In genomic region chr5:88886668-88887555, GRCm38 (mm10) we compare ENCODE assay signal across 8 mouse cellular contexts. TPM values are rescaled to one million over a fixed set of nuclear protein-coding genes. Genes with fewer than 3 reads are reported as not detected.
DNase-seq lines count a peak whose midpoint lies in the region; ATAC-seq and TF ChIP-seq lines count a peak whose summit lies in the region.

Slc4a4 (plus strand) TSS chr5:88886818.

- H3K36me3 ChIP-seq in embryonic facial prominence, embryonic 14.5 days (ENCODE audit: control insufficient read depth, insufficient read depth, low read length), result no peaks in the 10 kb centered on the region
- no peaks in the 10 kb centered on the region for H3K36me3 ChIP-seq in heart, embryonic 14.5 days (ENCODE audit: control insufficient read depth, insufficient read depth, low read length)

- 0 out of 2 replicates have a peak, but pooled peaks cover 8% of the 10 kb centered on the region for H3K27me3 ChIP-seq in embryonic facial prominence, embryonic 14.5 days (replicated peaks; ENCODE audit: control insufficient read depth, insufficient read depth, low read length)
- H3K27me3 ChIP-seq in heart, embryonic 14.5 days (ENCODE audit: control insufficient read depth, insufficient read depth, low read length), result no peaks in the 10 kb centered on the region

- ATAC-seq in embryonic facial prominence, embryonic 14.5 days (ENCODE audit: low read depth), result peak; percentile 83
- ATAC-seq in heart, embryonic 14.5 days (ENCODE audit: insufficient number of reproducible peaks, insufficient read depth, low FRiP score, low read depth), result peak; percentile 84
- ATAC-seq in megakaryocyte-erythroid progenitor cell, adult 5-6 weeks (replicated peaks; ENCODE audit: low FRiP score, low TSS enrichment, poor library complexity, severe bottlenecking), result no peak

- H3K4me3 ChIP-seq in embryonic facial prominence, embryonic 14.5 days (ENCODE audit: low read depth, low read length), result peak within 1 kb of the TSS; percentile 81
- H3K4me3 ChIP-seq in heart, embryonic 14.5 days (ENCODE audit: control insufficient read depth in 1 of 2, insufficient read depth in 1 of 2, low read depth in 1 of 2, low read length in 2 of 2), result peak within 1 kb of the TSS; percentile 85 to 91
- H3K4me3 ChIP-seq in lung, adult 2 months (replicated peaks; ENCODE audit: extremely low read depth, low read depth, low read length), result peak within 1 kb of the TSS; percentile 72

- H3K9me3 ChIP-seq in embryonic facial prominence, embryonic 14.5 days (ENCODE audit: control insufficient read depth, low read length), result no peaks in the 10 kb centered on the region
- H3K9me3 ChIP-seq in heart, embryonic 14.5 days (ENCODE audit: control insufficient read depth, low read length), result no peaks in the 10 kb centered on the region

- no peak within 1 kb of the TSS for H3K27ac ChIP-seq in embryonic facial prominence, embryonic 14.5 days (replicated peaks; ENCODE audit: low read depth, low read length)
- peak within 1 kb of the TSS; percentile 44 to 66 for H3K27ac ChIP-seq in heart, embryonic 14.5 days (replicated peaks in 1 of 2; ENCODE audit: control insufficient read depth in 1 of 2, insufficient read depth in 1 of 2, low read depth in 2 of 2, low read length in 2 of 2)

- peak; percentile 30; the same call in 1 of the 2 replicates for TF ChIP-seq POLR2A in lung, adult 2 months (IDR thresholded peaks at IDR 0.05; ENCODE audit: borderline replicate concordance, extremely low read depth, low read depth, low read length)

- peak; percentile 42 for DNase-seq in thymus, postnatal 4 days
- no peak for DNase-seq in thymus, postnatal 25 days
- peak; percentile 45 for DNase-seq in embryonic facial prominence, embryonic 14.5 days (ENCODE audit: low spot score)
- DNase-seq in kidney, postnatal 14 days, result peak; percentile 76
- peak; percentile 50 for DNase-seq in lung, adult 2 months
- peak; percentile 41 for DNase-seq in ovary, postnatal 10 days (ENCODE audit: low spot score)

- no peaks in the 10 kb centered on the region for H3K4me1 ChIP-seq in embryonic facial prominence, embryonic 14.5 days (ENCODE audit: control insufficient read depth, insufficient read depth, low read length)
- peaks cover 3 to 21% of the 10 kb centered on the region in 2 experiments for H3K4me1 ChIP-seq in heart, embryonic 14.5 days (ENCODE audit: control insufficient read depth in 2 of 2, insufficient read depth in 2 of 2, low read length in 2 of 2)
- no peaks in the 10 kb centered on the region for H3K4me1 ChIP-seq in lung, adult 2 months (ENCODE audit: control insufficient read depth, insufficient read depth, low read length)

- H3K4me2 ChIP-seq in embryonic facial prominence, embryonic 14.5 days (ENCODE audit: low read depth, low read length), result peak within 1 kb of the TSS; percentile 96
- peak within 1 kb of the TSS; percentile 85 for H3K4me2 ChIP-seq in heart, embryonic 14.5 days (ENCODE audit: low read length)

- H3K9ac ChIP-seq in embryonic facial prominence, embryonic 14.5 days (ENCODE audit: low read depth, low read length), result peak within 1 kb of the TSS; percentile 79
- peak within 1 kb of the TSS; percentile 88 for H3K9ac ChIP-seq in heart, embryonic 14.5 days (ENCODE audit: low read length)

- TF ChIP-seq CTCF in lung, adult 2 months (IDR thresholded peaks at IDR 0.05; ENCODE audit: insufficient read depth, low read length), result no peak

- WGBS in embryonic facial prominence, embryonic 14.5 days, result 0% methylated on average over 18 of the region's 119 CpGs
- 1% methylated on average over 89 of the region's 119 CpGs for WGBS in heart, embryonic 14.5 days
- under 1% methylated on average over 116 of the region's 119 CpGs for WGBS in lung, adult 2 months

RNA-seq across cellular contexts. Expression of gene Slc4a4, which starts in this region (rescaled TPM):
- 4.0 and 4.5 TPM in 2 replicates for polyA plus RNA-seq in embryonic facial prominence, embryonic 14.5 days (2014; fragmentation: Nextera tagmentation; extraction: Ambion mirVana)
- polyA plus RNA-seq in heart, embryonic 14.5 days (2014; fragmentation: Nextera tagmentation; extraction: Ambion mirVana), result 7.0 and 7.3 TPM in 2 replicates
- polyA plus RNA-seq in lung, adult 2 months (2012; rRNA removed), result 2.7 and 4.8 TPM in 2 replicates
- not detected in 2 replicates for total RNA-seq in megakaryocyte-erythroid progenitor cell, adult 5-6 weeks (2014; fragmentation: Nextera tagmentation)
- not detected in 2 replicates for total RNA-seq in megakaryocyte-erythroid progenitor cell, adult 5-6 weeks (2017)
